Mouse (Mus musculus): ENCODE measurements around the gene Cers1.
A peak's percentile ranks its signal among the peaks of the same experiment; 100 is the strongest.

Gene Cers1

GRCm38 (mm10) chr8:70352657-70353151, 37.1 kb downstream of the Cers1 start:
- DNase-seq (ENCODE audit: low spot score) = no peak

- DNase-seq (ENCODE audit: low spot score) = peak; percentile 98
Observed at GRCm38 (mm10) chr8:70353194-70353817, 37.7 kb downstream of the Cers1 start, which contains the start of gene Upf1. Upf1 (minus strand) TSS chr8:70353278.

- DNase-seq (ENCODE audit: low spot score) = no peak
Observed at GRCm38 (mm10) chr8:70354004-70354403, 38.4 kb downstream of the Cers1 start.

GRCm38 (mm10) chr8:70356111-70356510, 40.5 kb downstream of the Cers1 start:
- no peak for DNase-seq (ENCODE audit: low spot score)

GRCm38 (mm10) chr8:70359411-70359810, 43.8 kb downstream of the Cers1 start:
- no peak for DNase-seq (ENCODE audit: low spot score)

- peak; percentile 30 for DNase-seq (ENCODE audit: low spot score)
Observed at GRCm38 (mm10) chr8:70360769-70361168, 45.2 kb downstream of the Cers1 start.

GRCm38 (mm10) chr8:70361484-70362032, 46.0 kb downstream of the Cers1 start:
- DNase-seq (ENCODE audit: low spot score) = no peak

- DNase-seq (ENCODE audit: low spot score) = peak; percentile 37
Observed at GRCm38 (mm10) chr8:70364066-70364465, 48.5 kb downstream of the Cers1 start.

GRCm38 (mm10) chr8:70366588-70366987, 51.0 kb downstream of the Cers1 start:
- no peak for DNase-seq (ENCODE audit: low spot score)

GRCm38 (mm10) chr8:70370476-70370875, 54.9 kb downstream of the Cers1 start:
- DNase-seq (ENCODE audit: low spot score) = no peak

GRCm38 (mm10) chr8:70371951-70372350, 56.4 kb downstream of the Cers1 start:
- no peak for DNase-seq (ENCODE audit: low spot score)

- peak; percentile 22 for DNase-seq (ENCODE audit: low spot score)
Observed at GRCm38 (mm10) chr8:70373397-70374317, 58.1 kb downstream of the Cers1 start, which contains the start of gene Comp. Comp (plus strand) TSS chr8:70373558.

GRCm38 (mm10) chr8:70374318-70374927, 58.8 kb downstream of the Cers1 start:
- peak; percentile 82 for DNase-seq (ENCODE audit: low spot score)

GRCm38 (mm10) chr8:70375212-70375859, 59.8 kb downstream of the Cers1 start:
- peak; percentile 15 for DNase-seq (ENCODE audit: low spot score)

GRCm38 (mm10) chr8:70376275-70376741, 60.7 kb downstream of the Cers1 start:
- DNase-seq (ENCODE audit: low spot score) = peak; percentile 5

- peak; percentile 17 for DNase-seq (ENCODE audit: low spot score)
Observed at GRCm38 (mm10) chr8:70377049-70377448, 61.5 kb downstream of the Cers1 start.

- DNase-seq (ENCODE audit: low spot score) = no peak
Observed at GRCm38 (mm10) chr8:70380069-70380468, 64.5 kb downstream of the Cers1 start.
